8 mouse cellular contexts compared by ENCODE assay signal in the genomic region with DNA sequence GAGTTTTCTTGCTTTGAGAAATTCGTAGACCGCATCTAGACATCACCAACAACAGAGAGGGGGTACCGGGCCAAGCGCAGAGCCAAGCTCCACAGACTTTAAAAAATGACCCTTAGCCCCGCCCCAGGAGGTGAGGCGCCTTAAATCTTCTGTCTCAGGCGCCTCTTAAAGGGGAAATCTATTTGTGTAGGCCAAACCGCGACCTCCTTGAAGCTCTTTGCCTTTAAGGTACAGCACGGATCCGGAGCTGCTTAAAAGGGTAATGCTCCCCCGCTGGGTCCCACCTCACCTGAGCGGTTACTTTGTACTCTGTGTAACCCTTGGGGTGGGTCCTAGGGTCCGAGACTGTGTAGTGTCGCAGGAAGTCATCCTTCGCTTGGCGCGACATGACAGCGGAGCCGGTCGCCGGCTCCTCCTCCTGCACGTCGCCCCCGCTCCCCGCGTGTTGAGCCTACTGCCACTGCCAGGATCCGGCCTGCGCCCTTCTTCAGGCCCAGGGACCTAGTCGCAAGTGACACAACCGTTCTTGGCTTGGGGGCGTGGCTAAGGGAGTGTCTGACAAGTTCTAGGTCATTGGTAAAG. TPM values are rescaled to one million over a fixed set of nuclear protein-coding genes. Genes with fewer than 3 reads are reported as not detected.
DNase-seq lines count a peak whose midpoint lies in the region; ATAC-seq lines count a peak whose summit lies in the region.

Gene Snx15, minus strand, starts transcription at position 545 of the 582 bp plus-strand sequence.

- peak; percentile 91 for ATAC-seq in megakaryocyte progenitor cell, adult 5-6 weeks (replicated peaks; ENCODE audit: poor library complexity)

- DNase-seq in adipocyte (ENCODE audit: low spot score), result peak; percentile 99
- DNase-seq in embryo, embryonic 10 days (ENCODE audit: low spot score), result peak; percentile 96
- DNase-seq in gastrocnemius, postnatal 10 days, result peak; percentile 90
- peak; percentile 99 for DNase-seq in induced T-regulatory cell, adult 2 months (ENCODE audit: low read depth)
- DNase-seq in left cerebral cortex, adult 9 months (ENCODE audit: low spot score in 2 of 2), result peak; percentile 94 to 97
- DNase-seq in right cerebral cortex, postnatal 14 days, result peak; percentile 94
- DNase-seq in urinary bladder, postnatal 36 days (ENCODE audit: low spot score in 2 of 2), result peak; percentile 94 to 95

RNA-seq across cellular contexts. Expression of gene Snx15, which starts in this region (rescaled TPM):
- 10 to 100 TPM; 12.0 to 14.6 TPM for total RNA-seq in gastrocnemius, postnatal 10 days (2021)
- 18.2 and 19.5 TPM in 2 replicates for total RNA-seq in megakaryocyte progenitor cell, adult 5-6 weeks (2015)
- total RNA-seq in megakaryocyte progenitor cell, adult 5-6 weeks (2017), result 13.8 and 14.2 TPM in 2 replicates

Comparison
In these comparisons a context has a peak if more than half of its experiments do, and no peak if none do; other contexts are left out.
1. Peak in every context shown above with its lines: DNase-seq and ATAC-seq.